Mouse (Mus musculus): ENCODE results near the gene Lamtor2. TPM values are rescaled to one million over a fixed set of nuclear protein-coding genes. Genes with fewer than 3 reads are reported as not detected.

Lamtor2 gene
- polyA plus RNA-seq, 1 experiment from 2014 or later = 164 TPM

DNA sequence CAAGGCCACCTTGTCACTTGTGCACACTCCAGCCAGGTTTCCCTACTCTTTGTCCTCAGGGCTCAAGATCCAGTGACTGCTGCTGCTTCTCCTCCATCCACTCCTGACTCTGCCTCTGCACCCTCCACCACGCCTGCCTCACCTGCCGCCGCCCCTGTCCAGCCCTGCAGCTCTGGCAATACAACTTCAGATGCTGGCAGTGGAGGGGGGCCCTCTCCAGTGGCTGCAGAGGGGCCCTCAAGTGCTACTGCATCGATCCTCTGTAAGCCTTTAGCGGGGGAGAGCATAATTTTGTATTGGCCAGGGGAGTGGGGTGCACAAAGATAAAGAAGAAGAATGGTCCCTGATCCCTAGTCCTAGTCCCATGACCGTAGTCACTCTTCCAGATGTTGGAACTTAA, 2.9 kb upstream of the Lamtor2 start:
- 98% methylated on average over 6 of the region's 6 CpGs for WGBS (ENCODE audit: missing documents)
- peaks cover 26% of the 10 kb centered on the region for H3K79me2 ChIP-seq (ENCODE audit: inconsistent target)
- no peak overlapping the region for H3K4me3 ChIP-seq (ENCODE audit: inconsistent target)
- H3K36me3 ChIP-seq (ENCODE audit: inconsistent target) = peaks cover 24% of the 10 kb centered on the region
- no peak overlapping the region for H3K27ac ChIP-seq

DNA sequence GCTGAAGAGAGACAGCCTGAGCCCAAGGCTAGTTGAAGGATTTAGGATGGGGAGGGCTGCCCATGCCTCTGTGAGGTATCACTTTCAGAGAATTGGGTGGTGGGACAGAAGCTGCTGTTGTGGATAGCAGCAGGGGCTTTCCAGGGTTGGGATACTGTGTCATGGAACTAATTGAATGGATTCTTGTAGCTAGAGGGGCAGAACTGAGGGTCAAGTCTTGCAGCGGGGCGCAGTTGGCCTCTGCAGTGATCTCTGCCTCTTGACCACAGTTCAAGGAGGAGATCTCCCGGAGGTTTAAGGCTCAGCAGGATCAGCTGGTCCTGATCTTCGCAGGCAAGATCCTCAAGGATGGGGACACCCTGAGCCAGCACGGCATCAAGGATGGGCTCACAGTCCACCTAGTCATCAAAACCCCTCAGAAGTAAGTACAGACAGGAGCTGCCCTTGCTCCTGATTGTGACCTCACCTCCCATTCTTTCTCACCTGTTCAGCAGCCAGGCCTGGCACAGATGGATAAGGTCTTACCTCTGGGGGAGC, 2.3 kb upstream of the Lamtor2 start:
- H3K4me3 ChIP-seq (ENCODE audit: inconsistent target) = no peak overlapping the region
- H3K27ac ChIP-seq = no peak overlapping the region
- peaks cover 30% of the 10 kb centered on the region for H3K79me2 ChIP-seq (ENCODE audit: inconsistent target)
- 91% methylated on average over 5 of the region's 5 CpGs for WGBS (ENCODE audit: missing documents)
- peaks cover 18% of the 10 kb centered on the region for H3K36me3 ChIP-seq (ENCODE audit: inconsistent target)

DNA sequence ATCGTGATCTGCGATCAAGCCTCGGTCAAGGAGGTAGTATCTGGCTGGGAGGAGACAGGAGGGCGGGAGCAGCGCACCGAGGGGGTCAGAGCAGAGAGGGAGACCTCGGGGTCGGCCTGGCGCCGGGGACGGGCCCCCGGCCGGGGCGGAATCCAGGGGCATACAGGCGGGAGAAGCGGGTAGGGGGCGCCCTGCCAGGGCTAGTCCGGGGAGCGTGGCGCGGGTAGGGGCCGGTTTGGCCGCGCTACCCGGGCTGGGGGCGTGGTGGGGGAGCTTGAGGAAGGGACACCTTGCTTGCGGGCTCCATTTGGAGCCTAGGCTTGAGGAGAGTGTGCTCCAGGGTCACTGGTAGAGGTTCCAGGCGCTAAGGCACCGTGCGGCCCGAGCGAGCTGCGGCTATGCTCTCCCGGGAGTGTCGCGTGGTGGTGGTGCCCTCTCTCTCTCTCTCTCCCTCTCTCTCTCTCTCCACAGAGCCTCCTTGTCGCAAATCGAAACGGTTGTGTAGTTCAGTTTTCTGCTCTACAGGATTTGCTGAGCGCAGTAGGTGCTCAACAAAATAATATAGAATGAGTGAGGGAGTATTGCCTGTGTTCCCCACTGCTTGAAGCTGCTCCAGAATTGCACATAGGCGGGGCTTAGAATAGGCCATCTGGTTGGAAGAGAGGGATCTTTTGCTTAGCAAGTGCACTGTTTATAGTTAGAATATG, 1.2 kb upstream of the Lamtor2 start:
- Histone ChIP-seq H3K27ac (peak overlapping the region; percentile 10; the same call in 1 of the 2 replicates), H3K79me2 (ENCODE audit: inconsistent target) (peaks cover 30% of the 10 kb centered on the region), H3K4me3 (ENCODE audit: inconsistent target) (peak overlapping the region; percentile 53), H3K36me3 (ENCODE audit: inconsistent target) (peaks cover 10% of the 10 kb centered on the region; the same call in 1 of the 2 replicates)
- WGBS (ENCODE audit: missing documents) = under 1% methylated on average over 36 of the region's 41 CpGs

DNA sequence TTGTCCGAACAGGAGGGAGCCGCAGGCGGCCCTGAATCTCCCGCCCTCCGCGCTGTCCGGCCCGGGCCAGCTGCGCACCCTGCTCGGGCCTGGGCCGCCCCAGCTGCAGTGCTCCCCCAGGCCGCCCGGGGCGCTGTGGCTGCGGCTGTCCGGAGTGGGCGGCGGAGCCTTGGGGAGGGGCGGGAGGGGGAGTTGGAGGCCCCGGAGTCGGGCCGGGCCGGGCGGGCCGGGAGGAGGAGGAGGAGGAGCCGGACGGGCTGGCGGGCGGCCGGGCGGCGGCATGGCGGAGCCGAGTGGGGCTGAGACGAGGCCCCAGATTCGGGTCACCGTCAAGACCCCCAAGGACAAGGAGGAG, 628 bp upstream of the Lamtor2 start, which contains the start of gene Ubqln4:
Ubqln4 (plus strand) TSS at position 234 of the 355 bp plus-strand sequence.
- peak within 1 kb of the TSS; percentile 91 for H3K4me3 ChIP-seq (ENCODE audit: inconsistent target)
- peaks cover 30% of the 10 kb centered on the region for H3K79me2 ChIP-seq (ENCODE audit: inconsistent target)
- WGBS (ENCODE audit: missing documents) = 1% methylated on average over 23 of the region's 37 CpGs
- H3K27ac ChIP-seq = peak within 1 kb of the TSS; percentile 84
- H3K36me3 ChIP-seq (ENCODE audit: inconsistent target) = peaks cover 12% of the 10 kb centered on the region; the same call in 1 of the 2 replicates

DNA sequence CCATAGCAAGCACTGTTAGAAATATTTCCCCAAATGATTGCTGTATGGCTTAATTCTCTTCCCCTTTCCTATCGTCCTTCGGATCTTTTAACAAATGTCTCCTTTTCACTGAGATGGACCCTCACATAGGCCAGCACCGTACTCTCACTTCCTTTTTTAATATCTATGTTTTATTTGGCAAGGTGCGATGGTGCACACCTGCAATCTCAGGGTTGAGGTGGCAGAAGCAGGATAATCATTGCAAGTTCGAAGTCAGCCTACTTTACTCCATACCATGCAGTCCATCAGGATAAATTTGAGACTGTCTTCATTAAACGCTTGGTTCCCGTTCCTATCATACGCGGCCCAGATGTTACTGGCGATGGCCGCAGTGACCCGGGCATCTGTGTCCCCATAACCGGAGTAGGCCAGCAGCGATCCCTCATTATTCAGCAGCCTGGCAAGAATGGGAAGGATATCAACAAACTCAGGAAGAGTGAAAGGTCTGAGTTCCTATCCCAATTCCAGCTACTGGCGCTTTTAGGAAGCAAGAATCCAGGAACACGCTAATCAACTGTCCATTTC, 710 bp downstream of the Lamtor2 start:
- Histone ChIP-seq H3K79me2 (ENCODE audit: inconsistent target) (peaks cover 30% of the 10 kb centered on the region), H3K4me3 (ENCODE audit: inconsistent target) (peak overlapping the region; percentile 91), H3K36me3 (ENCODE audit: inconsistent target) (peaks cover 10% of the 10 kb centered on the region; the same call in 1 of the 2 replicates), H3K27ac (peak overlapping the region; percentile 84)
- 2% methylated on average over 16 of the region's 16 CpGs for WGBS (ENCODE audit: missing documents)

DNA sequence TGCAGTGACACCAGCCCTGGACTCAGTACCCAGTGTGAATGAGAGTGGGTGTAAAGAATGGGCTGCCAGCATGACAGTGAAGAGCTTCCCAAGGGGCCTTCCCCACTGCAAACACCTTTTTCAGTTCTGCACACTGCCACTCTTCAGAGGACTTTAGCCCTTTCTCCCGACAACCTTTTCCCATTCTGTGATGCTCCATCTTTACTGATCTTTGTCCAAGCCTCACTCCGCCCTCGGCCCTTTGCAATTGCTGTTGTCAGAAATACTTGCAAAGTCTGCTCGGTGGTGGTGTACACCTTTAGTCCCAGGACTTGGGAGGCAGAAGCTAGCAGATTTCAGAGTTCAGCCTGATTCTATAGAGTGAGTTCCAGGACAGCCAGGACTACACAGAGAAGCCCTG, 1.3 kb downstream of the Lamtor2 start:
- Histone ChIP-seq H3K27ac (no peak overlapping the region), H3K4me3 (ENCODE audit: inconsistent target) (peak overlapping the region; percentile 91), H3K36me3 (ENCODE audit: inconsistent target) (peaks cover 10% of the 10 kb centered on the region; the same call in 1 of the 2 replicates)

DNA sequence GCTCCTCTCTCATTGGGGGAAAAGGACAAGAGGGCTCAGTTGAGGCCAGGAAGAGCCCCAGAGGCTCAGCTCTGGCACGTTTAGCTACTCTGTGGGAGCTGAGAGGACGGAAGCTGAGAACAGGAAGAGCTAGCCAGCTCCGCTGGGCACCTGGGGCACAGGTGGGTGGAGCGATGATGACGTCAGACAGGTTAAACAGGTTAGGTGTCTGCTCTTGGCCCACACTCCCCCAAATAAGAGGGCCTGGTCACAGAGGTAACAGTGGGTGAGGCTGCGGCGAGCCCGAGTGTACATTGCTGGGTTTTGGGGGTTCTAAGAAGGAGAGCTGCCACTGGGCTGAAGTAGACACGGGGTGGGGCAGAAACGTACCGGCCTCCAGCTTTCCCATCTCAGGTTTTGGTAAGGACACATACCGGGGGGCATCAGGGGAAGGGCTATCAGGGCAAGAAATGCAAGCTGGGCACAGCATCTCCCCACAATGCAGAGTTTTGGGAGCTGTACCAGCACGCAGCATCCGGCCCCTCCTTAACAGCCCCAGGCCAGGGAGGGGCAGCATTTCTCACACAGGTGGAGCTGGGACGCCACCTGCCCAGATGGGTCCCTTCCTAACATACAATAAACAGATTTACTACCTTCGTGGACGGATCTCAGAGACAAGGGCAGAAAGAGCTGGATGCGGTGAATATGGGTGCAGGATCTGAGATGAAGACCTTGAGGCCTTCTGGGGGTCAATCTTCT, 4.5 kb downstream of the Lamtor2 start, which contains the start of gene Rab25:
Rab25 (minus strand) TSS at position 121 of the 738 bp plus-strand sequence.
- no peak within 1 kb of the TSS for H3K27ac ChIP-seq
- H3K4me3 ChIP-seq (ENCODE audit: inconsistent target) = no peak within 1 kb of the TSS
- H3K36me3 ChIP-seq (ENCODE audit: inconsistent target) = peaks cover 10% of the 10 kb centered on the region; the same call in 1 of the 2 replicates
- peaks cover 18% of the 10 kb centered on the region for H3K79me2 ChIP-seq (ENCODE audit: inconsistent target)
- WGBS (ENCODE audit: missing documents) = 94% methylated on average over 16 of the region's 18 CpGs

More for the DNA sequence above, 1.3 kb downstream of the Lamtor2 start:
- WGBS (ENCODE audit: missing documents) = 83% methylated on average over 4 of the region's 4 CpGs
- peaks cover 30% of the 10 kb centered on the region for H3K79me2 ChIP-seq (ENCODE audit: inconsistent target)

DNA sequence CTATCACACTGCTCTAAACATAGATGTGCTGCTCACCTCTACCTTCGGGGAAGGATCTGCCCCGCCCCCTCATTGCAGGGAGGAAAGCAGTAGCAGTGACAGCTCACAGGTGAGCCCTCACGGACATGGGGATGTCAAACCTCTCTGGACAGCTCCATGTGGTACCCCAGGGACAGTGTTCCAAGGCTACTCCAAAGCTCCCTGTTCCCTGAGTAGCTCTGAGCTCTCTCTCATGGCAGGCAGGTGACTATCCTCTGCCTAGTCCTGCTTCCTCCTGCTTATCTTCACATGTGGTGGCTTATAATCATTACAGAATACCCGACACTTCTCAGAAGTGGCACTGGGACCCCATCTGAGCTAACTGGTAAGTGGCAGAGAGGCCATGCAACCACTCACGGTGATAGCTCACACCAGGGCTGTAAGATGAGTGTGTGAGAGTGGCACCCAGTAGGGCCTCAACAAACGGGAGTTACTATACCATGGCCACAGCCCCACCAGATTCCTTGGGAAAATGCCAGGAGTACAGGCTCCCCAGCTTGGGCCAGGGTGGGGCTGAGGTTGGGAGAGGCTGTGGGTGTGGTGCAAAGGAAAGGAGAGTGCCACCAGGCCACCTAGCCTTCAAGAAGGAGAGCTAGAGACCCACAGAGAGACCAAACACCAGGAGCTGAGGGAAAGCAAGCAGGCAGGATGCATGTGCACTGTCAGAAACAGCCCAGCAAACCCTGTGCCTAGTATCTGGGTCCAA, 6.0 kb downstream of the Lamtor2 start:
- Histone ChIP-seq H3K27ac (no peak overlapping the region), H3K36me3 (ENCODE audit: inconsistent target) (peaks cover 10% of the 10 kb centered on the region; the same call in 1 of the 2 replicates), H3K4me3 (ENCODE audit: inconsistent target) (no peak overlapping the region), H3K79me2 (ENCODE audit: inconsistent target) (peaks cover 15% of the 10 kb centered on the region)
- 90% methylated on average over 6 of the region's 6 CpGs for WGBS (ENCODE audit: missing documents)

DNA sequence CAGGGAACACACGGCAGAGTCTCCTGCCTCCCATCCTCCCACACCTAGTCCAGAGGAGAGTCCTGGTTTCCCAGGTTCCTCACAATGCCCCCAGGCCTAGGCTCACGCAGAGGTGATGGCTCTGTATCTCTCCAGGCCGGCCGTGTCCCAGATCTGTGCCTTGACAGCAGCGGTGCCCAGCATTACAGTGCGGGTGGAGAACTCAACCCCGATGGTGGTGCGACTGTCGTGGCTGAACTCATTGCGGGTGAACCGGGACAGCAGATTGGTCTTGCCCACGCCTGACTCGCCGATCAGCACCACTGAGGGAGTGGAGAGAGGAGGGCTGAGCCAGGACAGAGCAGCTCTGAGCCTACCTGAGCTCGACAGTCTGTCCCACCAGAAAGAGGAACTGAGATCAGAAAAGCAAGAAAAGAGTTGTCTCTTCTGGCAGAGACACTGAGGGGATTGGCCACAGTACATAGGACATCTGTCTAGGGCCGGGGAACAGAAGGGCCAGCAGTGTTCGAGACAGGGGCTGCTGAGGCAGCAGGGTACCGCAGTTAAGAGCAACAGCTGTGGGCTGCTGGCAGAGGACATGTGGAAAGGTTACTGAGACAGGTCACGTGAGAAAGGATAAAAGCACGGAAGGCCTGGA, 7.8 kb downstream of the Lamtor2 start:
- 65% methylated on average over 20 of the region's 20 CpGs for WGBS (ENCODE audit: missing documents)
- Histone ChIP-seq H3K36me3 (ENCODE audit: inconsistent target) (peaks cover 10% of the 10 kb centered on the region; the same call in 1 of the 2 replicates), H3K4me3 (ENCODE audit: inconsistent target) (no peak overlapping the region), H3K79me2 (ENCODE audit: inconsistent target) (no peaks in the 10 kb centered on the region), H3K27ac (no peak overlapping the region)

DNA sequence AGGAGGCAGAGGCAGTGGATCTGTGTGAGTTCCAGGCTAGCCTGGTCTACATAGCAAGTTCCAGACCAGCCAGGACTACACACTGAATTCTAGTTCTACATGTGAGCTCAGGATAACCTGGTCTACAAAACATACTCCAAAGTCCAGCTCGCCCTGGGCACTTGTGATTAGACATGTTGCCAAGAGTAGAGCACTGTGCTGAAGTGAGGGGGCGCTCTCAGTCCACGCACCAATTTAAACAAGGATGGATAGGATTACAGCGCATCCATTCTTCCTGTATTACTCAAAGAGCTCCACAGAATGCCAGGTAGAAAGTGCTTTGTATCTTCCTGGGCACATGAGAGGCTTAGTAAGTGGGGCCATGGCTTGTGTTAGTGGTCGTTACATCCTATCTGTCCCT, 8.4 kb downstream of the Lamtor2 start:
- H3K36me3 ChIP-seq (ENCODE audit: inconsistent target) = peaks cover 10% of the 10 kb centered on the region; the same call in 1 of the 2 replicates
- no peak overlapping the region for H3K27ac ChIP-seq
- WGBS (ENCODE audit: missing documents) = 85% methylated on average over 5 of the region's 5 CpGs
- H3K79me2 ChIP-seq (ENCODE audit: inconsistent target) = no peaks in the 10 kb centered on the region
- no peak overlapping the region for H3K4me3 ChIP-seq (ENCODE audit: inconsistent target)

DNA sequence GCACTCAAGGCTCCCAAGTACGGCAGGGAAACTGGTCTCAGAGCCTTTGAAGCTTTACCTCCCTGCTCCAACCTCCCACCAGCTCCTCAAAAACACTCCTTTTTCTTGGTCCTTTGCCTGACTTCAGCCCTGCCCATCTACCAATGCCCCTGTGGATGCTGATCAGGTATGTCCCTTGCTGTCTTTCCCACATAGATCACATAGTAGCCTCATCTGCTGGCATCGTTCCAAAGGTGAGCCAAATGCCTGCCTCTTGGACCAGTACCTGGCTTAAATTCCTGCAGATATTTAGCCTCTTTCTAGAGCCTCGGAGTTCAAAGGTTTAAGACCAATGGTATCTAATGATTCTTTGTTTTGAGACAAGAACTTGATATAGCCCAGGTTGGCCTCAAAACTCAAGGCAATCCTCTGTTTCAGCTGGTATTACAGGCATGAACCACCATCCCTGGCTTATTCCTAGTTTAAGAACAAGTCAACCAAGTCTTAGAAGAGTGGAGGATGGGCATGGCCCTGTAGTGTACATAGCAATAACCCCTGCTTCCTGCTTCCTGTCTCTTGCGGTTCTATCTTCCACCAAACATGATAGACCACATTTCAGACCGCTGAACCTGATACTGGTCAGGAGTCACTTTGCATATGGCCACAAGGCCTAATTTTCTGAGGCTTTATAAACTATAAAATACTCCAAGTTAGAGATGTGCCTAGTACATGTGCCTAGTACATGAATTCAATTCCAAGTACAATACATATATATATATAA, 9.0 kb downstream of the Lamtor2 start:
- no peak overlapping the region for H3K27ac ChIP-seq
- 59% methylated on average over 5 of the region's 5 CpGs for WGBS (ENCODE audit: missing documents)
- no peak overlapping the region for H3K4me3 ChIP-seq (ENCODE audit: inconsistent target)
- peaks cover 5% of the 10 kb centered on the region; the same call in 1 of the 2 replicates for H3K36me3 ChIP-seq (ENCODE audit: inconsistent target)
- no peaks in the 10 kb centered on the region for H3K79me2 ChIP-seq (ENCODE audit: inconsistent target)

DNA sequence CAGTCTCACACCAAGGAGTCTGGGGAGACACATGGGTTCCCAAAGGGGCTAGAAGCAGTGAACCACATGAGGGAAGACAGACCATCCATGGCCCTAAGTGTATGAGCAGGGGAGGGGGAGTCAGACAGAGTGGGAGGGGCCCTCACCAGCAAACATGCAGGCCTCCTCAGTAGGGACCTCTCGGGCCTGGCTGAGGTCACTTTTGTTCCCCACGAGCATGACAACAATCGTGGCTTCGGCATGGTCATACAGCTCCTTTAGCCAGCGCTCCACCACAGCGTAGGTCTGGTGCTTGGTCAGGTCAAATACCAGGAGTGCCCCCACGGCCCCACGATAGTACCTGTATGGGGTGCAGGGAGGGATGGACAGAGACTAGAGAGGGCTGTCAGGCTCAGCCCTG, 9.7 kb downstream of the Lamtor2 start:
- Histone ChIP-seq H3K4me3 (ENCODE audit: inconsistent target) (no peak overlapping the region), H3K79me2 (ENCODE audit: inconsistent target) (no peaks in the 10 kb centered on the region), H3K36me3 (ENCODE audit: inconsistent target) (no peaks in the 10 kb centered on the region), H3K27ac (no peak overlapping the region)
- 95% methylated on average over 8 of the region's 8 CpGs for WGBS (ENCODE audit: missing documents)

DNA sequence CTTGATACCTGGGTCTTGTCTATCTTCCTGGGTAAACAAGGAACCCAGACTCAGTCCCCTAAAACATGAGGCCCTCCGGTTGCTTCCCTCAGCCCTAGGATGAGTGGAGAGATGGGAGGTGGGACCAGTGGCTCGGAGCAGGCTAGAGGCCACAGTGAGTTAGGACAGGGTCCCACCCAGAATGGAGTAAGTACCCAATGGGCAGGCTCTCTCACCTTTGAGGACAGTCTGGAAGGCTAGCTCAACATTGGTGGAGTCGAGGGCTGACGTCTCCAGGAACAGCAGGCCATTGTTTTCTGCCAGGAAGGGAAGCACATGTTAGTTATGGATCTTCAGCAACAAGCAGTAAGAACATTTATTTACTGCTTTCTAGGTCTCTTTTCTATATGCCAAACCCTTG, 10.4 kb downstream of the Lamtor2 start:
- WGBS (ENCODE audit: missing documents) = 95% methylated on average over 4 of the region's 4 CpGs
- H3K27ac ChIP-seq = no peak overlapping the region
- H3K79me2 ChIP-seq (ENCODE audit: inconsistent target) = no peaks in the 10 kb centered on the region
- H3K36me3 ChIP-seq (ENCODE audit: inconsistent target) = no peaks in the 10 kb centered on the region
- no peak overlapping the region for H3K4me3 ChIP-seq (ENCODE audit: inconsistent target)

All from macrophage (primary cell).